Mouse (Mus musculus) naive thymus-derived CD4-positive, alpha-beta T cell, adult 5 months (primary cell): ENCODE measurements around the gene Olfr912. TPM values are rescaled to one million over a fixed set of nuclear protein-coding genes. Genes with fewer than 3 reads are reported as not detected.

Experiments
- polyA plus RNA-seq: library from polyadenylated mRNA; unstranded; fragments of 100-300 nt; shearing (Covaris generic); gene quantifications from one replicate; pipeline ENCODE4 v1.2.1, GENCODE M21; 2017

The Olfr912 gene
- polyA plus RNA-seq = 0.12 TPM

GRCm38 (mm10) chr9:38579878-38580277 is at the start of gene Olfr912:
Olfr912 (plus strand) TSS chr9:38580178.

GRCm38 (mm10) chr9:38537549-38537948 is 42.4 kb upstream of the Olfr912 start, which contains the start of gene Olfr910:
Olfr910 (plus strand) TSS chr9:38537849.

GRCm38 (mm10) chr9:38592459-38592858 is 12.5 kb downstream of the Olfr912 start, which contains the start of gene Olfr913:
Olfr913 (plus strand) TSS chr9:38592759.

GRCm38 (mm10) chr9:38604802-38605201 is 24.8 kb downstream of the Olfr912 start, which contains the start of gene Olfr914:
Olfr914 (plus strand) TSS chr9:38605102.

Other genes with a start within 250 kb of the Olfr912 start
- not detected for gene Olfr898, start 231.8 kb upstream of the Olfr912 start, polyA plus RNA-seq
- 0.09 TPM for gene Olfr250, start 213.3 kb upstream of the Olfr912 start, polyA plus RNA-seq
- gene Olfr251, start 203.1 kb upstream of the Olfr912 start, polyA plus RNA-seq = not detected
- 0.10 TPM for gene Olfr147, start 178.5 kb upstream of the Olfr912 start, polyA plus RNA-seq
- gene Olfr901, start 150.7 kb upstream of the Olfr912 start, polyA plus RNA-seq = not detected
- gene Olfr902, start 132.5 kb upstream of the Olfr912 start, polyA plus RNA-seq = not detected
- not detected for gene Olfr904, start 117.0 kb upstream of the Olfr912 start, polyA plus RNA-seq
- gene Olfr905, start 109.1 kb upstream of the Olfr912 start, polyA plus RNA-seq = not detected
- gene Olfr906, start 93.1 kb upstream of the Olfr912 start, polyA plus RNA-seq = not detected
- gene Olfr907, start 84.4 kb upstream of the Olfr912 start, polyA plus RNA-seq = not detected
- not detected for gene Olfr911-ps1, start 58.6 kb upstream of the Olfr912 start, polyA plus RNA-seq
- gene Olfr910, start 42.3 kb upstream of the Olfr912 start, polyA plus RNA-seq = not detected
- not detected for gene Olfr913, start 12.6 kb downstream of the Olfr912 start, polyA plus RNA-seq
- gene Olfr914, start 24.9 kb downstream of the Olfr912 start, polyA plus RNA-seq = not detected
- not detected for gene Olfr916, start 79.7 kb downstream of the Olfr912 start, polyA plus RNA-seq
- gene Olfr917, start 85.7 kb downstream of the Olfr912 start, polyA plus RNA-seq = not detected
- not detected for gene Olfr918, start 94.4 kb downstream of the Olfr912 start, polyA plus RNA-seq
- not detected for gene Olfr919, start 123.5 kb downstream of the Olfr912 start, polyA plus RNA-seq
- 7.8 TPM for gene Vwa5a, start 138.1 kb downstream of the Olfr912 start, polyA plus RNA-seq
- 0.17 TPM for gene Olfr920, start 172.1 kb downstream of the Olfr912 start, polyA plus RNA-seq
- gene Olfr921, start 192.9 kb downstream of the Olfr912 start, polyA plus RNA-seq = not detected
- not detected for gene Olfr922, start 234.4 kb downstream of the Olfr912 start, polyA plus RNA-seq
- gene Olfr923, start 246.4 kb downstream of the Olfr912 start, polyA plus RNA-seq = not detected